Mouse (Mus musculus) mature B cell (primary cell): ENCODE measurements at regions not wholly inside any gene's neighbourhood (a gene's known extent, or its start where the extent isn't known, plus 50 kb on each side); places are given as distances from the start of the nearest gene placed in this dataset.

Source experiments
- in situ Hi-C: fragments of 300-500 bp; cut with MboI; formaldehyde crosslinking; loops from 2 replicates; pipeline ENCODE4 v1.14.3; 2019

DNA sequence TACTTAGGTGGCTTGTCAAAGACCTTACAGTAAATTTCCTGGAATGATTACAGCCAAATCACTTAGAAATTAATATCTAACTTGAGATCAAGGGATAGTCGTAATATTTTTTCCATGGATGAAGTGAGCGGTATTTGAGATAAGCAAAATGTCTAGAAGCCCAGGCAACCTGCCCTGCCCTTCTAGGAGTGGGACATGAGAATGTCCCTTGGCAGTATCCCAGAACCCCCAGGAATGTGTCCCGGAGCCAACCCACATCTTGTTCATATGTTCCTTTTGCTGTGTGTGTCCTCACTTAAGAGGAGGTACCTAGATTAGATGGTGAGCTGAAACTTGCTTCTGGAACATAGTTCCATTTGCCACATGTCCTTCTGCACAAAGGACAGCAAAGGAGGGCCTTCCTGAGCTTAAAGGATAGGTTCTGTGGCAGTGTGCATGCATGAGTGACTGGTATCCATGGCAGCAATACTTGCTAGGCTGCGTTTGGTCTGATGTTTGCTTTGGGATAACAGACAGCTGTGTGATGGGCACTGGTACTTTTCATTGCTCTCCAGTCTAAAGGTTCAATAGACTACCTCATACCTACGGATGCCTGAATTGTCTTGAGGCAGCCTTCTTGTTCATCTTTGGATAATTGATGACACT lies 231.0 kb upstream of the Krr1 start:
- in situ Hi-C loops = no loop called here

DNA sequence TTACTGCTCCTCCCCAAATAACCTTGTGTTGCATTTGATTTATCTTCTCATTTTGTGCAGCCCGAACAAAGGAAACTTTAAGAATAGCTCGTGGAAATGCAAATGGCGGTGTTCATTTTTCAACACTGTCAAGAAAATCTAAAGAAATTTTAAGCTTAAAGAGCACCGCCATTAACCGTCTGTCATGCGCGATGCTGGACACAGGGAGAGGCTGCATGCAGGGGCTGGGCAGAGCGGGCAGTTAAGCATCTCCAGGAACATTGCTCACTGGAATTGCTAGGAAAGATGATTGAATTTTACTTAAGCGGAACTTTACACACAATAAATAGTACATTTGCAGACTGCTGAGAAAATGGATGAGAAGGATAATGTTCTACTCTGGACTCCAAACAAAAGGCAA lies 229.2 kb upstream of the Krr1 start:
- in situ Hi-C loops = no loop called here

- in situ Hi-C loops = no loop called here
Measured at GRCm38 (mm10) chr10:111745116-111745515, 227.3 kb upstream of the Krr1 start.

DNA sequence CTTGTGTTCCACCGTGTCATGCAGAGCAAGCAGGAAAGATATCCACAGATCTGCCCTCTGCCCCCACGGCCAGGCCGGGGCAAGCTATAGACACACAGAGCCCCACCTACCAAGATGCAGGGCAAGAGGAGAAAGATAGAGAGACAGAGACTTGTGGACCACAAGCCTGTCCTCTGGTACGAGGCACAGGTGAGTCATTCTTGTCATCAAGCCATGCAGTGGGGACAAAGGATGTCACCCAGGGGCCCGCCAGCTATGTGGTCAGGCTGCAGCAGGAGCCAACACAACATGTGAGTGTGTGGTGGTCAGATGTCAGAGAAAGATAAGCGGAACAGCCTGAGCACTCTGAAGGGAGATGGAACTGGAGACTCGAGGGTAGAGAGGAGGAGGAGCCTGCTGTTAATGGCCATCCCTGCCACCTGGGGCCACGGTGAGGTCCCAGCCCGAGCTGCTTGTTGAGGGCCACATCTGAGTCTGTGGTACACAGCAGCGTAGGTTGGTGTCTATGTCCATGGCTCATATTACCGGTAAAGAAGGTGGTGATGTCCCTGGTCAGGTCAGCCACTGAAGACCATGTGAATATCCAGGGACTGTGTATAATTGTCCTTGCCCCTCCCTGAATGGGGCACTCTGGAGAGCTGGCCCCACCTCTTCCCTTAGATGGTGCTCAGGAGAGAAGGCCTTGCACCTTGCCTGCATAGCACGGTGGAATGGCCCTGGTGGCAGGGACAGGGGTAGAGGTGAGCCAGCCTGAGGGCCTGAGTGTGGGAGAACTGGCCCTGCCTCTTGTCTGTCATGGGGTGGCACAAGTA lies 226.2 kb upstream of the Krr1 start:
- in situ Hi-C loops = no loop called here

DNA sequence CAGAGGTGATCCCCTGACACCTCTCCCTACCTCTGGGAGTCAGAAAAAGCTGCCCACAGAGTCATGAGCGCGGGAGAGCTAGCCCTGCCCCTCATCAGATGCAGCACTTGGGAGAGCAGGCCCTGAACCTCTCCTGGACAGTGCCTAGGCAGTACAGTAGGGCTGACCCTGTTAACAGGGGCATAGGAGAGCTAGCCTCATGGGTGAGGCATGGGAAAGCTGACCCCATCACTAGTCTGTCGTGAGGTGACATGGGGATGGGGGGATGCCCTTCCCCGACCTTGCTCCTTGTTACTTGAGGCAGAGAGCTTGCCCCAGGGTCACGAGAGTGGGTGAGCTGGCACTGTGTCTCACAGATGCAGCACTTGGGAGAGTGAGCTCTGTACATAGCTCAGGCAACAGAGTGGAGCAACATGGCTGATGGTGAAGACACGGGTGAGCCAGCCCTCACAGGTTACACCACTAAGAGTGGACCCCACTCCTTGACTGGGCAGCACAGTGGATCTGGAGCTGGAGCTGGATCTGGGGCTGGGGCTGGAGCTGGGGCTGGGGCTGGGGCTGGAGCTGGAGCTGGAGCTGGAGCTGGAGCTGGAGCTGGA lies 225.5 kb upstream of the Krr1 start:
- in situ Hi-C loops = no loop called here

- in situ Hi-C loops = no loop called here
Measured at GRCm38 (mm10) chr10:111748482-111748881, 224.0 kb upstream of the Krr1 start.

- in situ Hi-C loops = no loop called here
Measured at GRCm38 (mm10) chr10:111753646-111754045, 218.8 kb upstream of the Krr1 start.

GRCm38 (mm10) chr10:111755964-111756363 lies 216.5 kb upstream of the Krr1 start:
- in situ Hi-C loops = no loop called here

DNA sequence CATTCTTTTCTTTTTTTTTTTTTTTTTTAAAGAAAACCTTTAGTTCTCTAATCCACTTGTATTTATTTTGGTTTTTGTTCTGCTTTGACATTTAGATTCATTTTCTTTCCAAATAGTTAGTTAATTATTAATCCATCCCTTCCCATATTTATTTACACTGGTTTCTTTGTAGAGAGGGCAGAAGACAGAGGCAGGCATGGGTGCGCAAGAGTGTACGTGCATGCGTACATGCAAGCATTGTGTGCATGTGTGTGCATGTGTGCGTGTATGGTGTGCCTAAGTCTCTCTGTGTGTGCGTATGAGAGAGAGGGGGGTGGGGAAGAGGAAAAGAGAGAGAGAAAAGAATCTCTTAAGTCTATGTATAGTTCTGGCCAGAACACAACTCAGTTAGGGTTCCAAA lies 215.9 kb upstream of the Krr1 start:
- in situ Hi-C loops = no loop called here

DNA sequence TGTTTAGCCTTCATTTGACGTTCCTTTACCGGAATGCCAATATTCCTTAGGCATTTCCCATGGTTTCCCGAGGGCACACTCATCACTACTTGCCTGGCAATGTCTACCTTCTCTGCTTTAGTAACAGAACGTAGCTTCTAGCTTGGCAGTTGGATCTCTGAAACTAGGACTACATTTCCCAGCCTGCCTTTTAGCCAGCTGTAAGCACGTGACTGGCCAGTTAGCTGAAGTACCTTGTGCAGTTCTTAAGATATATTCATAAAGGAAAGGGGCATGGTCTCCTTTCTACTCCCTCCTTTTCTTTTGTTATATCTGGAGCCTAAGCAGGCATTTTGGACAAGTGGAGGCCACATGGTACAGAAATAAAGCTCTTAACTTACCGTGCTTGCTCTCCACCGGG lies 214.8 kb upstream of the Krr1 start:
- in situ Hi-C loops = no loop called here

- in situ Hi-C loops = no loop called here
Measured at GRCm38 (mm10) chr10:111759505-111759904, 213.0 kb upstream of the Krr1 start.

GRCm38 (mm10) chr10:111762751-111763528 lies 209.5 kb upstream of the Krr1 start:
- in situ Hi-C loops = no loop called here

DNA sequence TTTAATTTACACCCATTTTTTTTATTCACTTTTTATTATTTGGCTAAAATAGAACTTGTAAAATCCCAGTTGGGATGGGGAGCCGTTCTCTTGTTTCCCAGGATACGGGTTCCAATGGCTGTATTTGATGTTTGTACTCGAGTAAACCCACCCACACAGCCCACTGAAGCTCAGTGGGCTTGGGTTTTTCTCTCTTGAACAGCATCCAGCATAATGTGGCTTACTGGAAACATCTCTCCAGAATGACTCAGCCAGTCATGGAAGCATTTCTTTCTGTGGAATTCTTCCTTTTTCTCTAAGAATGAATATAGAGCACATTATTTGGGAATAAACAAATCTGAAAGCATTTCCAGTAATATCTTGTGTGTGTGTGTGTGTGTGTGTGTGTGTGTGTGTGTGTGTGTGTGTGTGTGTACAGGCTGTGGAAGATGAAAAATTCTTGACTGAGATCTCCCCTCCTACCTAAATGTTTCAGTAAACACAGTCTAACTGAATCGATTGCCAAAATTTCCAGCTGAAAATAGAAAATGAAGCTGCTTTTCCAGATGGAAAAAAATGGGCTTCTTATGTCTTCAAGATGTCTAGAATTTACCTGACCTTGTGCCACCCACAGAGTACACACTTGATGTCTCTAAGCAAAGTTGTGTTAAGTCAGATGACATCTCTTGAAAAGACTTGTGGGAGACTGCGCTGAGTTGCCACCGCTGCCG lies 205.3 kb upstream of the Krr1 start:
- in situ Hi-C loops = no loop called here

DNA sequence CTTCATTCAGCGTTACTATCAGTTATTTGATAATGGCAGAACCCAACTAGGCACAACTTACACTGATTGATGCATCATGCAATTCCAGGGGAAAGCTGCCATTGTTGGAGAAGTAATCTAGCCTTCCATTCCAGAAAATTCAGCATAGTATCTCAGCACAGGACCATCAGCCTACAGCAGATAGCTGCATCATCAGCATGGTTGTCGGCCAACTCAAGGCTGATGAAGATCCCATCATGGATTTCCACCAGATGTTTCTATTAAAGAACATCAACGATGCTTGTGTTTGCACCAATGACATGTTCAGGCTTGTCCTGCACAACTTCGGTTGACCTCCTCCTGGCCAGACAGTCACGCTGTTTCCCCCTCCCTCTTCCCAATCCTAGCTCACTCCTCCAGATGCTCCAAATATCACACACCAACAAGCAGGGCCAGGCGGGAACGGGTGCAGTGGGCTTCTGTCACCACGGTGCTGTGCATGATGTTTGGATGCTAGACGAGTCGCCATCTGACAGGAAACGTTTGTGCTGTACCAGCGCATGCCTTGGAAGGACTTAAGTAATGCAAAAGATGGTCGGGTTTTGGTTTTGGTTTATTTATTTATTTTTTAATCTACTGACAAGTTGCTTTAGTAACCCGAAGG lies 204.5 kb upstream of the Krr1 start:
- in situ Hi-C loops = no loop called here

- in situ Hi-C loops = no loop called here
Measured at GRCm38 (mm10) chr10:111769486-111770002, 202.9 kb upstream of the Krr1 start.

GRCm38 (mm10) chr10:111770027-111770426 lies 202.4 kb upstream of the Krr1 start:
- in situ Hi-C loops = no loop called here

DNA sequence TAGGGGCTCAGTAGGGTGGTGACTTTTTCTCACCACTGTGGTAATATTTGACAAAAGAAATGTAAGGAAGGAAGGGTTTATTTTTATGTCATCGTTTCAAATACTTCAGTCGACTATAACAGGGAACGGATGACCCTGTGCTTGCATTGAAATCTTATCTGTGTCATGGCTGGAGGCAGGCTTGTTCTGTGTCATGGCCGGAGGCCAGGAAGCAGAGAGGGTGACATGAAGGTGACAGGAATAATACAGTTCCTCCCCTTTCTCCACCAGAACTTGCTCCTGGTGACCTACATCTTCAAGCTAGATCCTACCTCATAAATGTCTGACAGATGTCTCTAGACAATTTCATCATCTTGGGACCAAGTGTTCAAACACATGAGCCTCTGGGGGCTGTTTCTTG lies 201.5 kb upstream of the Krr1 start:
- in situ Hi-C loops = no loop called here

GRCm38 (mm10) chr10:111777559-111777958 lies 194.9 kb upstream of the Krr1 start:
- in situ Hi-C loops = no loop called here

DNA sequence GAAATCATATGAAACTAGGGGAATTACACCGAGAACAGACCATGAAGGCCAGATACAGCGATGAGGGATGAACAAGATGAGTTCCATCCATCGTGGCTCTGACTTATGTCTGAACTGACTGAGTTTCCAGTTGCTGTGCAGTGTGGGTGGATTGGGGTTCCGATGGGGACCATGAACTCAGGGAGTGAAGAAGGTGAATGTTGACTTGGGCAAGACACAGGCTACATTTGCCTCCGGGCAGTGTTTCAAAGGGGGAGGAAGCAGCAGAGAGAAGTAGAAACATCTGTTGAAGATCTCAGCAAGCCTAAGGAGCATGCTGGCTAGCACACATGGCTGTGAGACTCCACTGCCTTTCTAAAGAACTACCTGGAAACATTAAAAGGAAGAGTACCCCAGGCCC lies 194.4 kb upstream of the Krr1 start:
- in situ Hi-C loops = no loop called here

- in situ Hi-C loops = no loop called here
Measured at GRCm38 (mm10) chr10:111779956-111780355, 192.5 kb upstream of the Krr1 start.

GRCm38 (mm10) chr10:111782195-111782810 lies 190.2 kb upstream of the Krr1 start:
- in situ Hi-C loops = no loop called here
